Mouse (Mus musculus): ENCODE measurements around the gene Eid1. TPM values are rescaled to one million over a fixed set of nuclear protein-coding genes. Genes with fewer than 3 reads are reported as not detected.

The Eid1 gene
- polyA plus RNA-seq (2012; rRNA removed) (143 and 182 TPM in 2 replicates), polyA plus RNA-seq (2014; fragmentation: Nextera tagmentation; extraction: Ambion mirVana) (298 and 313 TPM in 2 replicates)

- TF ChIP-seq POLR2A (IDR thresholded peaks at IDR 0.05; ENCODE audit: borderline replicate concordance, extremely low read depth, insufficient read depth, insufficient read length): peak; percentile 64; the same call in 1 of the 2 replicates
- Histone ChIP-seq H3K4me1 (ENCODE audit: control insufficient read depth, insufficient read depth, low read length) (0 out of 2 replicates have a peak, but pooled peaks cover 6% of the 10 kb centered on the region), H3K9me3 (ENCODE audit: control insufficient read depth, low read length) (no peaks in the 10 kb centered on the region), H3K4me2 (replicated peaks; ENCODE audit: low read depth, low read length, severe bottlenecking) (peak within 1 kb of the TSS; percentile 67), H3K9ac (ENCODE audit: low read depth, low read length, severe bottlenecking) (peak within 1 kb of the TSS; percentile 91), H3K4me3 (replicated peaks; ENCODE audit: low read length) (peak within 1 kb of the TSS; percentile 88), H3K27ac (replicated peaks; ENCODE audit: low read depth, low read length) (peak within 1 kb of the TSS; percentile 96), H3K27me3 (ENCODE audit: control insufficient read depth, insufficient read depth, low read length) (no peaks in the 10 kb centered on the region), H3K36me3 (ENCODE audit: control insufficient read depth, insufficient read depth, low read length) (no peaks in the 10 kb centered on the region; the same call in 1 of the 2 replicates)
- ATAC-seq (ENCODE audit: low FRiP score, low read depth): peak; percentile 95
- WGBS: under 1% methylated on average over 47 of the region's 79 CpGs
- DNase-seq (ENCODE audit: low spot score): peak; percentile 81
Observed at GRCm38 (mm10) chr2:125672957-125673631, at the start of gene Eid1. Gene Eid1 (plus strand): TSS chr2:125673095.

DNA sequence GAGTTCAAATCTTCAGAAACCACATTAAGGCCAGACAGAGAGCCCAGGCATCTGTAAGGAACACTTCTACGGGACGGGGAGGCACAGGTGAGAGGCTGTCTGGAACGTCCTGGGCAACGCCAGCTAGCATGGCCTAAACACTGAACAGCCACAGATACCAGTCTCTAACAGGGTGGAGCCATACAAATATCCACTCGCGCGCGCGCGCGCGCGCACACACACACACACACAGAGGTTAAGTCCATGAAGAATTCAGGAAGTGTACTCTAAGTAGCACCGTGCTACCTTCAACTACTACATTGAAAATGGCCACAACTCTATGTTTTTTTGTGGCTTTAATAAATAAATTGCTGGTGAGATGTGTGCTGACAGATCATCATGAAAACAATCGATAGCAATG lies 49.7 kb upstream of the Eid1 start:
- Histone ChIP-seq H3K27me3 (ENCODE audit: control insufficient read depth, insufficient read depth, low read length) (no peaks in the 10 kb centered on the region), H3K27ac (replicated peaks; ENCODE audit: low read depth, low read length) (no peak overlapping the region), H3K36me3 (ENCODE audit: control insufficient read depth, insufficient read depth, low read length) (peaks cover 21% of the 10 kb centered on the region), H3K9me3 (ENCODE audit: control insufficient read depth, low read length) (no peaks in the 10 kb centered on the region), H3K4me3 (replicated peaks; ENCODE audit: low read length) (no peak overlapping the region), H3K4me2 (replicated peaks; ENCODE audit: low read depth, low read length, severe bottlenecking) (0 out of 2 replicates have a peak overlapping the region, but pooled peaks have one; percentile 64), H3K9ac (ENCODE audit: low read depth, low read length, severe bottlenecking) (no peak overlapping the region), H3K4me1 (ENCODE audit: control insufficient read depth, insufficient read depth, low read length) (peaks cover 14% of the 10 kb centered on the region)
- no peak for TF ChIP-seq POLR2A (IDR thresholded peaks at IDR 0.05; ENCODE audit: borderline replicate concordance, extremely low read depth, insufficient read depth, insufficient read length)
- 92% methylated on average over 15 of the region's 15 CpGs for WGBS
- DNase-seq (ENCODE audit: low spot score): no peak
- ATAC-seq (ENCODE audit: low FRiP score, low read depth): no peak

DNA sequence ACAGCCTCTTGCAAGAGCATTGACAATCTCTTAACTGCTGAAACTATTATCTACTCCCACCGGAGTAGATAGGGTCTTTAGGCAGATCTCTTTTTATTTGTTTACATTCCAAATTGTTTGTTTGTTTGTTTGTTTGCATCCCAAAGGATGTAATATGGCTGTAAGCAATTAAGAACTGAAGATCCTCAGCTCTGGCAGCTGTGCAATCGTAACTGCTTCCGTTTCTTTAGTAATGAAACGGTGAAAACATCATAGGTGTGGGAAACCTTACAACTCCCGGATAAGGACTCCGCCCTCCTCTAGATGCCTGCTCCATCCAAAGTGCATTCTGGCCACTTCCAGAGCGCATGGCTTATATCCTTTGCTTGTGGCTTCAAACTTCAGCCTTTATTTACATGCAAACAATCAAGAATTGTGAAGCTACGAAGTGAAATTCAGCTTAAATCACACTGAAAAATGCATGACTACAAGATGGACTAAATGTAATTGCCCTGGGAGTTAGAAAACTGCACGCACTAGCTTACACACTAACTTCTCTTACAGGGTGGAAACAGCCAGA lies 48.7 kb upstream of the Eid1 start:
- H3K4me3 ChIP-seq (replicated peaks; ENCODE audit: low read length): peak overlapping the region; percentile 83
- H3K4me2 ChIP-seq (replicated peaks; ENCODE audit: low read depth, low read length, severe bottlenecking): peak overlapping the region; percentile 64
- DNase-seq (ENCODE audit: low spot score): no peak
- peaks cover 14% of the 10 kb centered on the region for H3K4me1 ChIP-seq (ENCODE audit: control insufficient read depth, insufficient read depth, low read length)
- H3K36me3 ChIP-seq (ENCODE audit: control insufficient read depth, insufficient read depth, low read length): peaks cover 13% of the 10 kb centered on the region
- no peak overlapping the region for H3K27ac ChIP-seq (replicated peaks; ENCODE audit: low read depth, low read length)
- no peaks in the 10 kb centered on the region for H3K9me3 ChIP-seq (ENCODE audit: control insufficient read depth, low read length)
- TF ChIP-seq POLR2A (IDR thresholded peaks at IDR 0.05; ENCODE audit: borderline replicate concordance, extremely low read depth, insufficient read depth, insufficient read length): no peak
- peak overlapping the region; percentile 70 for H3K9ac ChIP-seq (ENCODE audit: low read depth, low read length, severe bottlenecking)
- H3K27me3 ChIP-seq (ENCODE audit: control insufficient read depth, insufficient read depth, low read length): no peaks in the 10 kb centered on the region
- ATAC-seq (ENCODE audit: low FRiP score, low read depth): no peak
- 7% methylated on average over 9 of the region's 9 CpGs for WGBS

GRCm38 (mm10) chr2:125624837-125625351 lies 48.0 kb upstream of the Eid1 start, which contains the start of gene Cep152:
Gene Cep152 (minus strand): TSS chr2:125625113.
- Histone ChIP-seq H3K27ac (replicated peaks; ENCODE audit: low read depth, low read length) (no peak within 1 kb of the TSS), H3K4me3 (replicated peaks; ENCODE audit: low read length) (peak within 1 kb of the TSS; percentile 83), H3K36me3 (ENCODE audit: control insufficient read depth, insufficient read depth, low read length) (peaks cover 6% of the 10 kb centered on the region), H3K9me3 (ENCODE audit: control insufficient read depth, low read length) (no peaks in the 10 kb centered on the region), H3K27me3 (ENCODE audit: control insufficient read depth, insufficient read depth, low read length) (no peaks in the 10 kb centered on the region), H3K9ac (ENCODE audit: low read depth, low read length, severe bottlenecking) (peak within 1 kb of the TSS; percentile 70), H3K4me1 (ENCODE audit: control insufficient read depth, insufficient read depth, low read length) (peaks cover 14% of the 10 kb centered on the region), H3K4me2 (replicated peaks; ENCODE audit: low read depth, low read length, severe bottlenecking) (peak within 1 kb of the TSS; percentile 64)
- under 1% methylated on average over 41 of the region's 50 CpGs for WGBS
- peak; percentile 98 for ATAC-seq (ENCODE audit: low FRiP score, low read depth)
- no peak for TF ChIP-seq POLR2A (IDR thresholded peaks at IDR 0.05; ENCODE audit: borderline replicate concordance, extremely low read depth, insufficient read depth, insufficient read length)
- peak; percentile 97 for DNase-seq (ENCODE audit: low spot score)

- Histone ChIP-seq H3K27ac (replicated peaks; ENCODE audit: low read depth, low read length) (no peak overlapping the region), H3K9ac (ENCODE audit: low read depth, low read length, severe bottlenecking) (no peak overlapping the region), H3K4me2 (replicated peaks; ENCODE audit: low read depth, low read length, severe bottlenecking) (no peak overlapping the region), H3K36me3 (ENCODE audit: control insufficient read depth, insufficient read depth, low read length) (no peaks in the 10 kb centered on the region), H3K27me3 (ENCODE audit: control insufficient read depth, insufficient read depth, low read length) (no peaks in the 10 kb centered on the region), H3K4me1 (ENCODE audit: control insufficient read depth, insufficient read depth, low read length) (peaks cover 14% of the 10 kb centered on the region), H3K9me3 (ENCODE audit: control insufficient read depth, low read length) (no peaks in the 10 kb centered on the region), H3K4me3 (replicated peaks; ENCODE audit: low read length) (no peak overlapping the region)
- WGBS: 74% methylated on average over 4 of the region's 4 CpGs
- TF ChIP-seq POLR2A (IDR thresholded peaks at IDR 0.05; ENCODE audit: borderline replicate concordance, extremely low read depth, insufficient read depth, insufficient read length): no peak
- ATAC-seq (ENCODE audit: low FRiP score, low read depth): no peak
- peak; percentile 10 for DNase-seq (ENCODE audit: low spot score)
Observed at GRCm38 (mm10) chr2:125626536-125626935, 46.4 kb upstream of the Eid1 start.

All from limb, embryonic 14.5 days (tissue).